In genomic region chr9:28870478-28870877, GRCm38 (mm10) we compare ENCODE assay signal across 23 mouse cellular contexts.
DNase-seq lines count a peak whose midpoint lies in the region; ATAC-seq and TF ChIP-seq lines count a peak whose summit lies in the region.
"Had no signal": no experiment of that assay in that cellular context is flagged by ENCODE, and none has a peak within 500 bp of the region (broad histone marks: within the 10 kb centered on the region; RNA-seq: fewer than 3 reads in every experiment).

No protein-coding gene starts in this region.

- TF ChIP-seq EP300 in liver, postnatal 0 days (IDR thresholded peaks at IDR 0.05; ENCODE audit: low read depth) = no peak

- H3K9me3 ChIP-seq in heart, embryonic 10.5 days = no peaks in the 10 kb centered on the region
- H3K9me3 ChIP-seq in liver, embryonic 11.5 days (ENCODE audit: control insufficient read depth, low read length) = no peaks in the 10 kb centered on the region
- no peaks in the 10 kb centered on the region for H3K9me3 ChIP-seq in liver, postnatal 0 days (ENCODE audit: low read length)
- H3K9me3 ChIP-seq: embryonic facial prominence, embryonic 12.5 days; embryonic facial prominence, embryonic 15.5 days had no signal

- peaks cover 2% of the 10 kb centered on the region; the same call in 1 of the 2 replicates for H3K4me1 ChIP-seq in heart, embryonic 10.5 days
- H3K4me1 ChIP-seq in liver, embryonic 11.5 days (replicated peaks; ENCODE audit: control insufficient read depth, insufficient read depth, low read length) = no peaks in the 10 kb centered on the region
- H3K4me1 ChIP-seq in liver, postnatal 0 days (ENCODE audit: insufficient read depth) = no peaks in the 10 kb centered on the region
- H3K4me1 ChIP-seq: embryonic facial prominence, embryonic 12.5 days; embryonic facial prominence, embryonic 15.5 days had no signal

- DNase-seq in adrenal gland, postnatal 10 days = peak; percentile 17
- DNase-seq in adrenal gland, postnatal 4 days (ENCODE audit: low spot score in 2 of 2) = no peak
- DNase-seq in heart, embryonic 10.5 days (ENCODE audit: low spot score) = peak; percentile 76
- no peak for DNase-seq in heart, postnatal 14 days
- no peak for DNase-seq in liver, embryonic 11.5 days (ENCODE audit: low spot score)
- no peak for DNase-seq in liver, postnatal 0 days
- DNase-seq: cerebellum, adult 11-12 months; cerebellum, adult 8-10 months; cerebellum, postnatal 10 days; cerebellum, postnatal 36 days; forebrain, postnatal 0 days; gastrocnemius, adult 2 months; gastrocnemius, postnatal 14 days; heart, postnatal 4 days; kidney, adult 2 months had no signal

- H3K4me2 ChIP-seq in liver, embryonic 11.5 days = no peak overlapping the region
- no peak overlapping the region for H3K4me2 ChIP-seq in liver, postnatal 0 days (ENCODE audit: low read depth, low read length)
- H3K4me2 ChIP-seq: embryonic facial prominence, embryonic 12.5 days; embryonic facial prominence, embryonic 15.5 days; hindbrain, embryonic 14.5 days had no signal

- no peaks in the 10 kb centered on the region for H3K27me3 ChIP-seq in heart, embryonic 10.5 days (ENCODE audit: insufficient read depth, poor library complexity, severe bottlenecking)
- H3K27me3 ChIP-seq in liver, embryonic 11.5 days (replicated peaks; ENCODE audit: control insufficient read depth, insufficient read depth, low read length) = no peaks in the 10 kb centered on the region
- no peaks in the 10 kb centered on the region for H3K27me3 ChIP-seq in liver, postnatal 0 days (ENCODE audit: insufficient read depth, low read length)
- H3K27me3 ChIP-seq: embryonic facial prominence, embryonic 12.5 days; embryonic facial prominence, embryonic 15.5 days had no signal

- TF ChIP-seq CTCF in liver, postnatal 0 days (IDR thresholded peaks at IDR 0.05; ENCODE audit: low read depth) = no peak

- ATAC-seq in liver, embryonic 11.5 days (replicated peaks; ENCODE audit: low FRiP score) = 0 out of 2 replicates have a peak, but pooled peaks have one; percentile 36
- ATAC-seq in liver, postnatal 0 days = no peak
- ATAC-seq in inflammation-experienced regulatory T-cells, adult 6 months = no peak
- ATAC-seq: CD4-positive, CD25-positive, alpha-beta regulatory T cell, adult 4 months; forebrain, embryonic 14.5 days; forebrain, postnatal 0 days; hindbrain, postnatal 0 days; intestine, postnatal 0 days had no signal

- no peak overlapping the region for H3K27ac ChIP-seq in heart, embryonic 10.5 days
- H3K27ac ChIP-seq in liver, embryonic 11.5 days (ENCODE audit: low read depth, low read length) = no peak overlapping the region
- H3K27ac ChIP-seq in liver, postnatal 0 days (ENCODE audit: low read depth) = no peak overlapping the region
- H3K27ac ChIP-seq: embryonic facial prominence, embryonic 12.5 days; embryonic facial prominence, embryonic 15.5 days; gastrocnemius, adult 2 months; hindbrain, embryonic 14.5 days; hindbrain, postnatal 0 days had no signal

- intact Hi-C loops in heart, postnatal 14 days (cut with DNase I) = no loop called here

- H3K4me3 ChIP-seq in heart, embryonic 10.5 days = no peak overlapping the region
- no peak overlapping the region for H3K4me3 ChIP-seq in liver, embryonic 11.5 days (ENCODE audit: low read depth, low read length)
- no peak overlapping the region for H3K4me3 ChIP-seq in liver, postnatal 0 days (ENCODE audit: low read depth, low read length)
- H3K4me3 ChIP-seq: embryonic facial prominence, embryonic 12.5 days; embryonic facial prominence, embryonic 15.5 days; gastrocnemius, adult 2 months had no signal

- H3K36me3 ChIP-seq in heart, embryonic 10.5 days = no peaks in the 10 kb centered on the region
- no peaks in the 10 kb centered on the region for H3K36me3 ChIP-seq in liver, embryonic 11.5 days (ENCODE audit: control insufficient read depth, insufficient read depth, low read length)
- no peaks in the 10 kb centered on the region for H3K36me3 ChIP-seq in liver, postnatal 0 days (replicated peaks; ENCODE audit: insufficient read depth, low read length)
- H3K36me3 ChIP-seq: embryonic facial prominence, embryonic 12.5 days; embryonic facial prominence, embryonic 15.5 days had no signal

- 47% methylated on average over 1 of the region's 1 CpGs for WGBS in heart, embryonic 10.5 days
- 29% methylated on average over 1 of the region's 1 CpGs for WGBS in liver, embryonic 11.5 days
- WGBS in liver, postnatal 0 days (ENCODE audit: insufficient replicate concordance) = 40% methylated on average over 1 of the region's 1 CpGs

- H3K9ac ChIP-seq in liver, embryonic 11.5 days (ENCODE audit: low read depth, low read length) = no peak overlapping the region
- H3K9ac ChIP-seq in liver, postnatal 0 days (replicated peaks) = no peak overlapping the region
- H3K9ac ChIP-seq: embryonic facial prominence, embryonic 12.5 days; embryonic facial prominence, embryonic 15.5 days; forebrain, postnatal 0 days; hindbrain, embryonic 14.5 days had no signal

Comparison
In these comparisons a context has a peak if more than half of its experiments do, and no peak if none do; other contexts are left out.
1. DNase-seq: peak in adrenal gland, postnatal 10 days (single experiment) and heart, embryonic 10.5 days (single experiment); none in adrenal gland, postnatal 4 days (0 of 2), heart, postnatal 14 days (0 of 2), liver, embryonic 11.5 days (single experiment) and liver, postnatal 0 days (single experiment).